Mouse (Mus musculus) thymus, adult 2 months (tissue): Measurements from ENCODE around the gene Lsm2.

Experiments
- CTCF ChIP-seq: fragments of 200-500 bp; IDR thresholded peaks from 2 replicates; pipeline ENCODE4 v1.5.1; 2012; ENCODE audit warnings: mild to moderate bottlenecking, control low read depth, low read length, moderate library complexity, borderline replicate concordance; ENCODE audit not compliant: control insufficient read depth, poor library complexity, insufficient read depth; ENCODE audit errors: extremely low read depth
- POLR2A ChIP-seq: fragments of 200-500 bp; IDR thresholded peaks from 2 replicates; pipeline ENCODE4 v1.6.1; 2012; ENCODE audit warnings: mild to moderate bottlenecking, low read length, control low read depth, moderate library complexity; ENCODE audit not compliant: control insufficient read depth, poor library complexity, insufficient read depth; ENCODE audit errors: extremely low read depth

- TF ChIP-seq CTCF (no peak), POLR2A (no peak)
Observed at GRCm38 (mm10) chr17:34954831-34955230, 26.8 kb upstream of the Lsm2 start.
